Mouse (Mus musculus) hindbrain, embryonic 14.5 days (tissue): ENCODE results near the gene Laptm5. TPM values are rescaled to one million over a fixed set of nuclear protein-coding genes. Genes with fewer than 3 reads are reported as not detected.

Experiments used
- ATAC-seq: fragments of 200-750 bp; cut with Nextera tagmentation; 2 replicates; pipeline ENCODE4 v1.8.0; 2017; ENCODE audit warnings: moderate number of reproducible peaks, mild to moderate bottlenecking, moderate TSS enrichment, moderate library complexity; ENCODE audit not compliant: low FRiP score
- DNase-seq: peaks from one replicate; pipeline ENCODE4 v3.0.0-alpha.2; 2015; ENCODE audit warnings: low spot score
- H3K27ac ChIP-seq: fragments of 300-500 bp; sonication (generic); 2 replicates; pipeline ENCODE4 v1.5.1; 2014; ENCODE audit warnings: mild to moderate bottlenecking, moderate library complexity
- H3K27me3 ChIP-seq: fragments of 300-500 bp; sonication (generic); 2 replicates; pipeline ENCODE4 v1.6.1; 2014; ENCODE audit warnings: mild to moderate bottlenecking, low read length, mixed read lengths; ENCODE audit not compliant: control insufficient read depth, insufficient read depth
- H3K36me3 ChIP-seq: fragments of 300-500 bp; sonication (generic); replicated peaks from 2 replicates; pipeline ENCODE4 v1.6.1; 2014; ENCODE audit not compliant: control insufficient read depth, insufficient read depth
- H3K4me1 ChIP-seq: fragments of 300-500 bp; sonication (generic); replicated peaks from 2 replicates; pipeline ENCODE4 v1.6.1; 2014; ENCODE audit warnings: antibody characterized with exemption, low read length, mixed read lengths; ENCODE audit not compliant: control insufficient read depth, insufficient read depth
- H3K4me2 ChIP-seq: fragments of 300-500 bp; sonication (generic); replicated peaks from 2 replicates; pipeline ENCODE4 v1.6.1; 2014; ENCODE audit warnings: mild to moderate bottlenecking, moderate library complexity
- H3K4me3 ChIP-seq: fragments of 300-500 bp; sonication (generic); replicated peaks from 2 replicates; pipeline ENCODE4 v1.5.1; 2014; ENCODE audit warnings: mild to moderate bottlenecking, low read length
- H3K9ac ChIP-seq: fragments of 300-500 bp; sonication (generic); 2 replicates; pipeline ENCODE4 v1.6.1; 2014
- H3K9me3 ChIP-seq: fragments of 300-500 bp; sonication (generic); 2 replicates; pipeline ENCODE4 v1.6.1; 2016; ENCODE audit warnings: low read length; ENCODE audit not compliant: control insufficient read depth
- WGBS: fragments of 180-500 bp; shearing (Covaris S2); extraction: QIAGEN DNeasy Blood & Tissue Kit; methylation state at CpG from one replicate; pipeline ENCODE4 v1.1.7; 2014; 5-methylcytosine and 5-hydroxymethylcytosine counted together
- polyA plus RNA-seq: library from polyadenylated mRNA; unstranded; fragments of >200 nt; fragmentation: Nextera tagmentation; extraction: Ambion mirVana; gene quantifications from 2 replicates; pipeline ENCODE4 v1.2.1, GENCODE M21; 2014

Laptm5 gene
- polyA plus RNA-seq, 1 experiment from 2014 or later = 37.4 TPM

GRCm38 (mm10) chr4:130905882-130906281, 7.0 kb upstream of the Laptm5 start:
- no peaks in the 10 kb centered on the region for H3K27me3 ChIP-seq
- H3K4me1 ChIP-seq = no peaks in the 10 kb centered on the region; the same call in 1 of the 2 replicates
- no peaks in the 10 kb centered on the region for H3K9me3 ChIP-seq
- DNase-seq = no peak
- no peak overlapping the region for H3K4me2 ChIP-seq
- no peaks in the 10 kb centered on the region for H3K36me3 ChIP-seq
- 81% methylated on average over 6 of the region's 6 CpGs for WGBS
- no peak for ATAC-seq
- no peak overlapping the region for H3K4me3 ChIP-seq
- no peak overlapping the region for H3K27ac ChIP-seq
- H3K9ac ChIP-seq = no peak overlapping the region

GRCm38 (mm10) chr4:130906296-130906695, 6.6 kb upstream of the Laptm5 start:
- no peak overlapping the region for H3K4me3 ChIP-seq
- 35% methylated on average over 8 of the region's 8 CpGs for WGBS
- DNase-seq (peak; percentile 58), ATAC-seq (no peak)
- no peaks in the 10 kb centered on the region for H3K27me3 ChIP-seq
- H3K4me1 ChIP-seq = no peaks in the 10 kb centered on the region; the same call in 1 of the 2 replicates
- H3K27ac ChIP-seq = no peak overlapping the region
- no peak overlapping the region for H3K4me2 ChIP-seq
- no peak overlapping the region for H3K9ac ChIP-seq
- H3K36me3 ChIP-seq = no peaks in the 10 kb centered on the region
- no peaks in the 10 kb centered on the region for H3K9me3 ChIP-seq

- no peaks in the 10 kb centered on the region for H3K36me3 ChIP-seq
- H3K4me3 ChIP-seq = no peak overlapping the region
- no peak overlapping the region for H3K4me2 ChIP-seq
- 72% methylated on average over 19 of the region's 19 CpGs for WGBS
- H3K9me3 ChIP-seq = no peaks in the 10 kb centered on the region
- no peaks in the 10 kb centered on the region for H3K27me3 ChIP-seq
- ATAC-seq (no peak), DNase-seq (no peak)
- H3K27ac ChIP-seq = no peak overlapping the region
- H3K9ac ChIP-seq = no peak overlapping the region
- no peaks in the 10 kb centered on the region; the same call in 1 of the 2 replicates for H3K4me1 ChIP-seq
These were observed 5.5 kb upstream of the Laptm5 start for GRCm38 (mm10) chr4:130907200-130908069.

GRCm38 (mm10) chr4:130908133-130908532, 4.8 kb upstream of the Laptm5 start:
- ATAC-seq (no peak), DNase-seq (no peak)
- Histone ChIP-seq H3K4me1 (no peaks in the 10 kb centered on the region; the same call in 1 of the 2 replicates), H3K36me3 (no peaks in the 10 kb centered on the region), H3K9me3 (no peaks in the 10 kb centered on the region), H3K9ac (no peak overlapping the region), H3K27me3 (no peaks in the 10 kb centered on the region), H3K27ac (no peak overlapping the region), H3K4me2 (no peak overlapping the region), H3K4me3 (no peak overlapping the region)
- 92% methylated on average over 10 of the region's 10 CpGs for WGBS

- no peak overlapping the region for H3K27ac ChIP-seq
- WGBS = 59% methylated on average over 17 of the region's 17 CpGs
- DNase-seq (no peak), ATAC-seq (no peak)
- no peak overlapping the region for H3K4me3 ChIP-seq
- no peaks in the 10 kb centered on the region for H3K27me3 ChIP-seq
- no peak overlapping the region for H3K9ac ChIP-seq
- H3K36me3 ChIP-seq = no peaks in the 10 kb centered on the region
- no peak overlapping the region for H3K4me2 ChIP-seq
- no peaks in the 10 kb centered on the region for H3K9me3 ChIP-seq
- H3K4me1 ChIP-seq = no peaks in the 10 kb centered on the region; the same call in 1 of the 2 replicates
These were observed 3.6 kb upstream of the Laptm5 start for GRCm38 (mm10) chr4:130909167-130909874.

- ATAC-seq (no peak), DNase-seq (no peak)
- Histone ChIP-seq H3K27ac (no peak overlapping the region), H3K36me3 (no peaks in the 10 kb centered on the region), H3K9ac (no peak overlapping the region), H3K27me3 (no peaks in the 10 kb centered on the region), H3K4me2 (no peak overlapping the region), H3K4me1 (no peaks in the 10 kb centered on the region; the same call in 1 of the 2 replicates), H3K4me3 (no peak overlapping the region), H3K9me3 (no peaks in the 10 kb centered on the region)
- 53% methylated on average over 7 of the region's 7 CpGs for WGBS
These were observed 2.3 kb upstream of the Laptm5 start for GRCm38 (mm10) chr4:130910666-130911065.

- no peaks in the 10 kb centered on the region for H3K27me3 ChIP-seq
- H3K27ac ChIP-seq = no peak overlapping the region
- H3K9ac ChIP-seq = no peak overlapping the region
- H3K9me3 ChIP-seq = no peaks in the 10 kb centered on the region
- WGBS = 91% methylated on average over 3 of the region's 3 CpGs
- no peaks in the 10 kb centered on the region; the same call in 1 of the 2 replicates for H3K4me1 ChIP-seq
- H3K4me2 ChIP-seq = no peak overlapping the region
- DNase-seq (no peak), ATAC-seq (no peak)
- H3K36me3 ChIP-seq = no peaks in the 10 kb centered on the region
- H3K4me3 ChIP-seq = no peak overlapping the region
These were observed 299 bp upstream of the Laptm5 start for GRCm38 (mm10) chr4:130912626-130913025.

- Histone ChIP-seq H3K27me3 (no peaks in the 10 kb centered on the region), H3K36me3 (no peaks in the 10 kb centered on the region), H3K4me1 (no peaks in the 10 kb centered on the region), H3K9me3 (no peaks in the 10 kb centered on the region), H3K27ac (no peak overlapping the region), H3K4me3 (no peak overlapping the region), H3K4me2 (no peak overlapping the region), H3K9ac (no peak overlapping the region)
- DNase-seq = no peak
- ATAC-seq = no peak
- WGBS = 72% methylated on average over 3 of the region's 3 CpGs
These were observed 586 bp downstream of the Laptm5 start for GRCm38 (mm10) chr4:130913511-130913910.

- Histone ChIP-seq H3K4me2 (no peak overlapping the region), H3K27me3 (no peaks in the 10 kb centered on the region), H3K4me1 (no peaks in the 10 kb centered on the region), H3K9ac (no peak overlapping the region), H3K27ac (no peak overlapping the region), H3K4me3 (no peak overlapping the region), H3K9me3 (no peaks in the 10 kb centered on the region), H3K36me3 (no peaks in the 10 kb centered on the region)
- ATAC-seq (no peak), DNase-seq (no peak)
- 83% methylated on average over 4 of the region's 4 CpGs for WGBS
These were observed 1.1 kb downstream of the Laptm5 start for GRCm38 (mm10) chr4:130914011-130914410.
